Mouse (Mus musculus) heart, postnatal 0 days (tissue): ENCODE data around the gene Eif2b2.

ENCODE experiments used
- CTCF ChIP-seq: IDR thresholded peaks from 2 replicates; pipeline ENCODE4 v1.5.1; 2016; ENCODE audit warnings: antibody characterized with exemption, control low read depth, low read depth
- EP300 ChIP-seq: IDR thresholded peaks from 2 replicates; pipeline ENCODE4 v1.6.1; 2016; ENCODE audit warnings: antibody characterized with exemption, low read depth

- TF ChIP-seq CTCF (no peak), EP300 (no peak)
Observed at GRCm38 (mm10) chr12:85193146-85193545, 26.1 kb upstream of the Eif2b2 start.
